Mouse (Mus musculus) E14TG2a.4 (cell line): Measurements from ENCODE around the gene Zbtb24.
"Not testable (repeated sequence)": the region's sequence is repeated elsewhere in the genome, so short reads cannot be mapped to it uniquely, and the experiment has no call there.

ENCODE experiments used
- CTCF ChIP-seq: conservative IDR thresholded peaks from 2 replicates; pipeline ENCODE4 v1.5.1; 2014; ENCODE audit warnings: low read length
- NANOG ChIP-seq: IDR thresholded peaks from 2 replicates; pipeline ENCODE4 v1.6.1; 2014; ENCODE audit warnings: borderline replicate concordance, low read length, mixed read lengths
- POU5F1 ChIP-seq: IDR thresholded peaks from 2 replicates; pipeline ENCODE4 v1.6.1; 2014; ENCODE audit warnings: low read length, borderline replicate concordance

GRCm38 (mm10) chr10:41505446-41505845 is 55.3 kb downstream of the Zbtb24 start:
- TF ChIP-seq CTCF: peak; percentile 43
- TF ChIP-seq NANOG, POU5F1: not testable (repeated sequence)
